In the genomic region with DNA sequence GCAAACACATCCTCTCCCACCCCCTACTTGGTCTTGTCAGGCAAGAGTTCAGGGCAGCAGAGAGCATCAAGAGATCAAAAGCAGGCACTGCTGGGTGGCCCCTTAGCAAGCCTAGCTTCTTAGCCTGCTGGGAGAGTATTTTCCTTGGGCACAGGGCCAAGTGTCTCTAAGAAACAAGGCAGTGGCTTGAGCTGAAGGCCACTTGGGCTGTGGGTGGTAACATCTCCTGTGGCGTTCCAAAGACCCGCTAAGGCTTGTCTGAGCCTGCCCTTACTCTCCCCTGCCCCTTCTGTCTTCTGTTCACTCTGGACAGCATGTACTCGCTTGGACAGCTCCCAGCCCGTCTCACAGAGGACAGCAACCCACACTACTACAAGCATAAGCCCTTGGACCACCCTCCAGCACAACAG, we compare ENCODE assay signal across 8 mouse cellular contexts. TPM values are rescaled to one million over a fixed set of nuclear protein-coding genes. Genes with fewer than 3 reads are reported as not detected.
DNase-seq lines count a peak whose midpoint lies in the region; ATAC-seq lines count a peak whose summit lies in the region.

No protein-coding gene starts in this region.

- H3K9ac ChIP-seq in hindbrain, embryonic 12.5 days = no peak overlapping the region

- peaks cover 20% of the 10 kb centered on the region for H3K4me1 ChIP-seq in hindbrain, embryonic 12.5 days

- no peaks in the 10 kb centered on the region for H3K27me3 ChIP-seq in hindbrain, embryonic 12.5 days

- peak overlapping the region; percentile 40 for H3K27ac ChIP-seq in hindbrain, embryonic 12.5 days

- peak; percentile 39 to 43 for DNase-seq in left cerebral cortex, postnatal 14 days (ENCODE audit: low spot score in 2 of 2)
- DNase-seq in left cerebral cortex, adult 18-20 months (ENCODE audit: low spot score in 2 of 2) = no peak
- peak; percentile 49 to 59 for DNase-seq in cerebellum, postnatal 14 days
- peak; percentile 64 to 75 for DNase-seq in lung, postnatal 4 days
- DNase-seq in gastrocnemius, postnatal 4 days (ENCODE audit: low spot score in 2 of 2) = no peak
- no peak for DNase-seq in gastrocnemius, postnatal 36 days

- no peak overlapping the region for H3K4me2 ChIP-seq in hindbrain, embryonic 12.5 days (replicated peaks)

- no peak overlapping the region for H3K4me3 ChIP-seq in hindbrain, embryonic 12.5 days

- no peaks in the 10 kb centered on the region for H3K9me3 ChIP-seq in hindbrain, embryonic 12.5 days (replicated peaks)

- WGBS in hindbrain, embryonic 12.5 days = 11% methylated on average over 4 of the region's 4 CpGs

- intact Hi-C loops in left cerebral cortex, postnatal 14 days (cut with DNase I) = no loop called here
- intact Hi-C loops in gastrocnemius, postnatal 36 days (cut with DNase I) = no loop called here

- no peak for ATAC-seq in hindbrain, embryonic 12.5 days (ENCODE audit: low FRiP score)
- no peak for ATAC-seq in erythroid progenitor cell, adult 5-6 weeks (replicated peaks; ENCODE audit: low FRiP score, poor library complexity, severe bottlenecking)

- 0 out of 2 replicates have a peak, but pooled peaks cover 2% of the 10 kb centered on the region for H3K36me3 ChIP-seq in hindbrain, embryonic 12.5 days

RNA-seq across cellular contexts. Expression of a gene that starts 28.1 kb away (rescaled TPM):
- 1 to 10 TPM in 1 of 2 experiments, under 1 TPM in 1; 0.94 to 1.1 TPM for total RNA-seq in left cerebral cortex, postnatal 14 days (2021)
- total RNA-seq in left cerebral cortex, adult 18-20 months (2021) = 1 to 10 TPM in 1 of 2 experiments, under 1 TPM in 1; 0.91 to 1.3 TPM
- 5.8 and 7.0 TPM in 2 replicates for polyA plus RNA-seq in hindbrain, embryonic 12.5 days (2016; fragmentation: Nextera tagmentation; extraction: Ambion mirVana)
- 2.9 and 3.6 TPM in 2 replicates for total RNA-seq in erythroid progenitor cell, adult 5-6 weeks (2015; ENCODE audit: low replicate concordance)
- total RNA-seq in erythroid progenitor cell, adult 5-6 weeks (2017; ENCODE audit: low replicate concordance) = 0.77 TPM in 1 of 2 replicates, not detected in the other
- 1 to 10 TPM; 4.4 to 5.8 TPM for total RNA-seq in gastrocnemius, postnatal 4 days (2021)
- total RNA-seq in gastrocnemius, postnatal 36 days (2021) = 1 to 10 TPM; 4.9 to 5.1 TPM

Comparison
In these comparisons a context has a peak if more than half of its experiments do, and no peak if none do; other contexts are left out.
1. DNase-seq: peak in left cerebral cortex, postnatal 14 days (2 of 2), cerebellum, postnatal 14 days (2 of 2) and lung, postnatal 4 days (2 of 2); none in left cerebral cortex, adult 18-20 months (0 of 2), gastrocnemius, postnatal 4 days (0 of 2) and gastrocnemius, postnatal 36 days (0 of 2).